Comparison of ENCODE assay signal across 11 mouse cellular contexts in the genomic region with DNA sequence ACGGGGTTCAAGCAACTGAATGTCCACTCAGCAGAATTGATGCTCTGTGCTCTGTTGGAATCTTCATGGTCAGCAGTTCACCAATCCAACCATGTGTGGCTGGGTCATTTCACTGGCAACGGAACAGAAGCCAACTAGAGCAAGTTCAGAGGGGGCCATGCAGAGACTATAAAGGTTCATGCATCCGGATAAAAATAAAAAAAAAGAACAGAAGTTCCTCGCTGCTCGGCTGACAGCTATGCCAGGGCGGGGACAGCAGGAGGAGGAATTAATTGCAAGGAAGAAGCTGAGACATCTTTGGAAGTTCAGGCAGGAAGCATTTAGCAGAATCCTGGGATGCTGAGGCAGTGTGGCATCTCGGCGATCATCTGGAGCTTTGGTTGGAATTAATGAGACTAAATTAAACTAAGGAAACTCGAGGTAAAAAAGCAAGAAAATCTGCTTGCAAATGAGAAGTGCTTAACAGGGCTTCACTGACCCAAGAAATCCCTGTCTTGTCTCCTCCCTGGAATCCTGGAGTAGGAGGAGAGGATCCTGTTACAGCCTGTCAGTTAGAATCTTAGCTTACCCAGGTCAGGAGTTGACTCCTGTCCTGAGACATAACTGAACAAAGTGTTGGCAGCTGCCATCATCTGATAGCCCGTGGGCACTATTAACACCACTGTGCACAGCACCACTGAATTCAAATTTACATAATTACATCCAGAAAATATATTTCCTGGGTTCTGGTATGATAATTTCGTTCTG.
DNase-seq lines count a peak whose midpoint lies in the region; ATAC-seq and TF ChIP-seq lines count a peak whose summit lies in the region.
"Had no signal": no experiment of that assay in that cellular context is flagged by ENCODE, and none has a peak within 500 bp of the region (broad histone marks: within the 10 kb centered on the region; RNA-seq: fewer than 3 reads in every experiment).

No protein-coding gene starts in this region.

- no peaks in the 10 kb centered on the region for H3K36me3 ChIP-seq in forebrain, embryonic 16.5 days (ENCODE audit: control insufficient read depth, insufficient read depth)
- no peaks in the 10 kb centered on the region for H3K36me3 ChIP-seq in midbrain, postnatal 0 days (ENCODE audit: insufficient read depth, low read length)

- 20% methylated on average over 11 of the region's 11 CpGs for WGBS in forebrain, embryonic 16.5 days
- 17% methylated on average over 11 of the region's 11 CpGs for WGBS in midbrain, postnatal 0 days

- ATAC-seq in forebrain, embryonic 16.5 days = peak; percentile 54
- peak; percentile 41; the same call in 1 of the 2 replicates for ATAC-seq in midbrain, postnatal 0 days (ENCODE audit: low FRiP score)
- ATAC-seq: CD4-positive, CD25-positive, alpha-beta regulatory T cell, adult 4 months; lung, postnatal 0 days had no signal

- no peaks in the 10 kb centered on the region for H3K27me3 ChIP-seq in forebrain, embryonic 16.5 days (replicated peaks; ENCODE audit: control insufficient read depth, insufficient read depth, low read length)
- H3K27me3 ChIP-seq in midbrain, postnatal 0 days (ENCODE audit: insufficient read depth, low read length) = no peaks in the 10 kb centered on the region

- H3K9ac ChIP-seq in forebrain, embryonic 16.5 days (replicated peaks; ENCODE audit: low read depth, low read length) = no peak overlapping the region
- no peak overlapping the region for H3K9ac ChIP-seq in midbrain, postnatal 0 days (replicated peaks; ENCODE audit: low read length, poor library complexity, severe bottlenecking)

- no peak overlapping the region for H3K4me2 ChIP-seq in forebrain, embryonic 16.5 days (ENCODE audit: low read length)
- H3K4me2 ChIP-seq in midbrain, postnatal 0 days (ENCODE audit: low read depth, low read length, poor library complexity, severe bottlenecking) = peak overlapping the region; percentile 18; the same call in 1 of the 2 replicates

- no peaks in the 10 kb centered on the region for H3K9me3 ChIP-seq in forebrain, embryonic 16.5 days (ENCODE audit: control insufficient read depth, low read length)
- H3K9me3 ChIP-seq in midbrain, postnatal 0 days (ENCODE audit: low read length) = no peaks in the 10 kb centered on the region

- H3K4me3 ChIP-seq in forebrain, embryonic 16.5 days (replicated peaks; ENCODE audit: low read length) = no peak overlapping the region
- H3K4me3 ChIP-seq in midbrain, postnatal 0 days (ENCODE audit: low read depth, low read length) = no peak overlapping the region

- peak; percentile 45 for DNase-seq in layer of hippocampus, adult 11-12 months (ENCODE audit: low spot score)
- DNase-seq in layer of hippocampus, postnatal 25 days (ENCODE audit: extremely low spot score in 1 of 2, low spot score in 1 of 2) = no peak
- peak; percentile 27 for DNase-seq in kidney, postnatal 10 days
- no peak for DNase-seq in midbrain, postnatal 0 days (ENCODE audit: low spot score)
- no peak for DNase-seq in gastrocnemius, postnatal 14 days
- DNase-seq in cerebellum, adult 8-10 months = no peak
- no peak for DNase-seq in ovary, postnatal 36 days (ENCODE audit: low spot score)
- DNase-seq: cerebellum, adult 11-12 months had no signal

- H3K27ac ChIP-seq in forebrain, embryonic 16.5 days (ENCODE audit: low read length) = peak overlapping the region; percentile 26; the same call in 1 of the 2 replicates
- H3K27ac ChIP-seq in midbrain, postnatal 0 days (ENCODE audit: low read depth, low read length) = no peak overlapping the region

- peaks cover 16% of the 10 kb centered on the region for H3K4me1 ChIP-seq in forebrain, embryonic 16.5 days (replicated peaks; ENCODE audit: control insufficient read depth, insufficient read depth, low read length)
- no peaks in the 10 kb centered on the region; the same call in 1 of the 2 replicates for H3K4me1 ChIP-seq in midbrain, postnatal 0 days (ENCODE audit: insufficient read depth, low read length)

- TF ChIP-seq CTCF in midbrain, postnatal 0 days (IDR thresholded peaks at IDR 0.05) = no peak

- intact Hi-C loops in gastrocnemius, postnatal 14 days (cut with DNase I; ENCODE audit: low total_unique reads) = no loop called here

Comparison
In these comparisons a context has a peak if more than half of its experiments do, and no peak if none do; other contexts are left out.
1. DNase-seq: peak in layer of hippocampus, adult 11-12 months (single experiment) and kidney, postnatal 10 days (single experiment); none in layer of hippocampus, postnatal 25 days (0 of 2), midbrain, postnatal 0 days (single experiment), gastrocnemius, postnatal 14 days (single experiment), cerebellum, adult 8-10 months (single experiment) and ovary, postnatal 36 days (single experiment).